Mouse (Mus musculus) embryonic facial prominence, embryonic 14.5 days (tissue): Measurements from ENCODE around the gene Tmem270. TPM values are rescaled to one million over a fixed set of nuclear protein-coding genes. Genes with fewer than 3 reads are reported as not detected.
A peak's percentile ranks its signal among the peaks of the same experiment; 100 is the strongest.

Experiments
- ATAC-seq: fragments of 200-750 bp; cut with Nextera tagmentation; 2 replicates; pipeline ENCODE4 v1.8.0; 2017; ENCODE audit warnings: low read depth, moderate number of reproducible peaks, moderate TSS enrichment
- DNase-seq: peaks from one replicate; pipeline ENCODE4 v3.0.0-alpha.2; 2015; ENCODE audit warnings: low spot score
- H3K27ac ChIP-seq: fragments of 300-500 bp; sonication (generic); replicated peaks from 2 replicates; pipeline ENCODE4 v1.5.1; 2014; ENCODE audit warnings: low read depth, mild to moderate bottlenecking, low read length, moderate library complexity
- H3K27me3 ChIP-seq: fragments of 300-500 bp; sonication (generic); replicated peaks from 2 replicates; pipeline ENCODE4 v1.6.1; 2014; ENCODE audit warnings: low read length; ENCODE audit not compliant: control insufficient read depth, insufficient read depth
- H3K36me3 ChIP-seq: fragments of 300-500 bp; sonication (generic); 2 replicates; pipeline ENCODE4 v1.6.1; 2014; ENCODE audit warnings: low read length, mixed read lengths; ENCODE audit not compliant: control insufficient read depth, insufficient read depth
- H3K4me1 ChIP-seq: fragments of 300-500 bp; sonication (generic); 2 replicates; pipeline ENCODE4 v1.6.1; 2014; ENCODE audit warnings: antibody characterized with exemption, low read length; ENCODE audit not compliant: control insufficient read depth, insufficient read depth
- H3K4me2 ChIP-seq: fragments of 300-500 bp; sonication (generic); 2 replicates; pipeline ENCODE4 v1.6.1; 2014; ENCODE audit warnings: low read depth, mild to moderate bottlenecking, low read length, moderate library complexity, mixed read lengths
- H3K4me3 ChIP-seq: fragments of 300-500 bp; sonication (generic); 2 replicates; pipeline ENCODE4 v1.5.1; 2014; ENCODE audit warnings: low read depth, mild to moderate bottlenecking, low read length
- H3K9ac ChIP-seq: fragments of 300-500 bp; sonication (generic); 2 replicates; pipeline ENCODE4 v1.6.1; 2014; ENCODE audit warnings: low read depth, mild to moderate bottlenecking, low read length, moderate library complexity, mixed read lengths
- H3K9me3 ChIP-seq: fragments of 300-500 bp; sonication (generic); 2 replicates; pipeline ENCODE4 v1.6.1; 2016; ENCODE audit warnings: low read length; ENCODE audit not compliant: control insufficient read depth
- WGBS: fragments of 180-500 bp; shearing (Covaris S2); extraction: QIAGEN DNeasy Blood & Tissue Kit; methylation state at CpG from one replicate; pipeline ENCODE4 v1.1.7; 2014; 5-methylcytosine and 5-hydroxymethylcytosine counted together
- polyA plus RNA-seq: library from polyadenylated mRNA; unstranded; fragments of >200 nt; fragmentation: Nextera tagmentation; extraction: Ambion mirVana; gene quantifications from 2 replicates; pipeline ENCODE4 v1.2.1, GENCODE M21; 2014

Gene Tmem270
- polyA plus RNA-seq, 1 experiment from 2014 or later, result not detected

DNA sequence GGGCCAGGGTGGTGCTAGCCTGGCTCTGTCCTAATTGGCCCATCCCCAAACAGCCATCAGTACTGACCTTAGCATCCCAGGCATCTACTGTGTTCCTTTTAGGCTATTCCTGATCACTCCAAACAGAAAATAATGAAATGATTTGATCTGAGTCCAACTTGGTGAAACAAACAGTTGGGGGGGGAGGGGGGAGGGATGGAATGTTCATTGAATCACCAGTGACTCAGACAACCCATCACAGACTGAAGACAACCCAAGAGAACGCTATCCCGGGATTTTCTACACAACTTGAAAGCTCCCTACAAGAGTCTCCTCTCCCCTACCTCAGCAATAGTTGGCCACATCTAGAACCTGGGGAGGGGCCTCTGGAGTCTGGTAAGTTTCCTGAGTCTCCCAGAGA lies 5.4 kb upstream of the Tmem270 start:
- Histone ChIP-seq H3K9me3 (no peaks in the 10 kb centered on the region), H3K27ac (no peak overlapping the region), H3K4me1 (no peaks in the 10 kb centered on the region), H3K4me2 (no peak overlapping the region), H3K4me3 (no peak overlapping the region), H3K36me3 (no peaks in the 10 kb centered on the region), H3K9ac (no peak overlapping the region), H3K27me3 (no peaks in the 10 kb centered on the region)
- no peak for DNase-seq
- ATAC-seq, result no peak
- 83% methylated on average over 2 of the region's 2 CpGs for WGBS

DNA sequence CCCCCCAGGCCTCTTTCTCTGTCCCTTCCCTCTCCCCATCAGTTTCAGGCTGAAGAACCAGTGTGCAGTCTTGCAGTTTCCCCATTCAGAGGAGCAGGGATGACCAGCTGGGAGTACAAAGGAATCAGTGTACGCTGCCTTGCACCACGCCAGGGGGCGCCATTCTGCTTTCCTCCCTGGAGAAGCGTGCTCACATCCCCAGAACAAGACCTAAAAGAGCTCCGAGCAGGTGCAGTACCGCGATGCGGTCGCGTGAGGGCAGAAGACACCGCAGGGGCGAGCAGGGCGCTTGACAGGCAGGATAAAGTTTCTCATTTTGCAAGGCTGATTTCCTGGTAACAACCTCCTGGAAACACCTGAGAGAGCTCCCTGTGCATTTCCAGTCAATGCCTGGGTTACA lies 602 bp upstream of the Tmem270 start:
- Histone ChIP-seq H3K9me3 (no peaks in the 10 kb centered on the region), H3K4me3 (no peak overlapping the region), H3K27me3 (no peaks in the 10 kb centered on the region), H3K4me2 (no peak overlapping the region), H3K4me1 (no peaks in the 10 kb centered on the region), H3K36me3 (no peaks in the 10 kb centered on the region), H3K9ac (no peak overlapping the region), H3K27ac (no peak overlapping the region)
- ATAC-seq, result peak; percentile 92
- peak; percentile 90 for DNase-seq
- 2% methylated on average over 13 of the region's 13 CpGs for WGBS

DNA sequence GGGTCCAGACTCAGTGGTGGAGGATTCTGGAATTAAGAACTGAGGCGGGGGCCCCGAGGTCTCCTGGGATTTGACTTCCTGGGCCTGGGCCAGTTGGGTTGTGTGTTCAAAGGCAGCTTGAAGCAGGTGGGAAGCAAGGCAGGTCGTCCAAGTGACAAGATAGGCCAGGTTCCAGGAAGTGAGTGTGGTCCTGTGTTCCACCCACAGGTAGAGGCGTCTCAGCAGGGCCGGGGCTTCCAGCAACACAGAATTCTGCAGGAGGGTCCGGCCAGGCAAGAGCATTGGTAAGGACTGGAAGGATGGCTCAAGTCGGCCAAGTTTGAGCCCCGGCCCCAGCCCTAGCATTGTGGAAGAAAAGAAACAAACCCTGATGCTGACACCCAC lies 4.9 kb downstream of the Tmem270 start:
- ATAC-seq (no peak), DNase-seq (no peak)
- no peak overlapping the region for H3K4me3 ChIP-seq
- H3K9ac ChIP-seq, result no peak overlapping the region
- WGBS, result 77% methylated on average over 7 of the region's 8 CpGs
- H3K27me3 ChIP-seq, result no peaks in the 10 kb centered on the region
- peaks cover 5% of the 10 kb centered on the region for H3K4me1 ChIP-seq
- no peak overlapping the region for H3K4me2 ChIP-seq
- no peak overlapping the region for H3K27ac ChIP-seq
- no peaks in the 10 kb centered on the region for H3K36me3 ChIP-seq
- H3K9me3 ChIP-seq, result no peaks in the 10 kb centered on the region

DNA sequence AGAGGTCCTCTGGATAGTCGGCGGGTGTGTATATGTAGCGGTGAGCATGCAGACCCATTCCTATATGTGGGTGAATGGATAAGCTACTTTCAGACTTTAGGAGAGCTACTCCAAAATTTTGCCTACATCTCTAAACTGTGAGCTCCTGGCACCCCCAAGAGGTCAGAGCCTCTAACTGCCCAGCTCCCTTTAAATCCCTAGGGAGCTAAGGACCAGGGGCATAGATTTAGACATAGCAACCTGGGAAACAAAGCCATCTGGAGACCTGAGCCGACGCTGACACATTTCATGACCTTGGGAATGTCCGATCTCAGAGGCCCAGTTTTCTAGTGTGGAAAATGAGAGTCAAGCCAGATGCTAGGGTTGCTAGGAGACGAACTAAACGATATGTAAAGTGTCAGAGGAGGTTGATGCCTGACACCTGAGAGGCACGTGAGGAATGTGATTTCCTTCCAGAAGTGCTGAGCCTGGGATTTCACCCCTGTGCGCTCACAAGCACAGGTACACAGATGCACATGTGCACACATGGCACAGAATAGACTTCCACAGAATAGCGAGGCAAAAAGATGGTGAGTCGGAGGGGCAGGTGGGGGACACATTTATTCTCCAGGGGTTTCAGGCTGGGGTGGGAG lies 5.4 kb downstream of the Tmem270 start:
- Histone ChIP-seq H3K36me3 (no peaks in the 10 kb centered on the region), H3K4me3 (no peak overlapping the region), H3K4me1 (peaks cover 5% of the 10 kb centered on the region), H3K27ac (no peak overlapping the region), H3K9ac (no peak overlapping the region), H3K9me3 (no peaks in the 10 kb centered on the region), H3K27me3 (no peaks in the 10 kb centered on the region), H3K4me2 (no peak overlapping the region)
- WGBS, result 31% methylated on average over 12 of the region's 12 CpGs
- ATAC-seq (peak; percentile 78), DNase-seq (peak; percentile 89)

DNA sequence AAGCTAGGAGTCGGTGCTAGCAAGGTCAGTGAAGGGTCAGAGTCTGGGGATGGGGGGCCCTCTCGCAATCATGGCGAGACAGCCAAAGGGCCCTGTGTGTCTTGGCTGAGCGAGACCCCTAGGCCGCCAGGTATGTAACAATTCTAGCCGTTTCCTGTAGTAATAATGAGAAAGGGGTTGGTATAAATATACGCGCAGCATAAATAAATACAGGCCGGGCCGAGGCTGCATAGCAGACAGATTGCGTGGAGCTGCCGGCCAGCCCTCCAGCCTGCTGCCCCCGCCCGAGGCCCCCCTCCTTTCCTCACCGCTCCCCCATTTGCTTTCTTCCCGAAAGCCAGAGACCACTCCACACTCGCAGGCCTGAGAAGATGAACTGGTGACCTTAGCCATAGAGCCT lies 8.9 kb downstream of the Tmem270 start:
- Histone ChIP-seq H3K9ac (peak overlapping the region; percentile 14; the same call in 1 of the 2 replicates), H3K4me1 (peaks cover 18% of the 10 kb centered on the region), H3K4me2 (no peak overlapping the region), H3K27ac (peak overlapping the region; percentile 44), H3K9me3 (no peaks in the 10 kb centered on the region), H3K27me3 (no peaks in the 10 kb centered on the region), H3K36me3 (no peaks in the 10 kb centered on the region), H3K4me3 (no peak overlapping the region)
- DNase-seq, result peak; percentile 60
- peak; percentile 10; the same call in 1 of the 2 replicates for ATAC-seq
- 69% methylated on average over 17 of the region's 17 CpGs for WGBS

DNA sequence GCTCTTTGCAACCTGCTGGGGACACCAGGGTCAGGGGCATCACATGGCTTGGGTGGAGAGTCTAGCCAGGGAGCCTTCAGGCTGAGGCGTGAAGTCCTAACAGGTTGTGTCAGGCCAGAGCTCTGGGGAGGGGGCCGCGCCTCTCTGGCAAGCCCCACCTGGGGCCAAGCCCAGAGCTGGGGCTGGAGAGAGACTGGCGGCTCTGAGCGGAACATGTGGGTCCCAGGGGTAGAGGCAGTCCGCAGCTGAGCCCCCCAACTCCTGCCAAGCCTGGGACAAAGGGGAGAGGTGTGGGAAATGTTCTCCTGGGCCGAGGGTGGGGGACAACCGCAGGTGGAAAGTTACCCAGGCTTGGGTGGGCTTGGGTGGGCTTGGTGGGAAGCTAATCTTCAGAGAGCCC lies 9.6 kb downstream of the Tmem270 start:
- H3K9ac ChIP-seq, result no peak overlapping the region
- H3K27ac ChIP-seq, result no peak overlapping the region
- WGBS, result 79% methylated on average over 6 of the region's 8 CpGs

DNA sequence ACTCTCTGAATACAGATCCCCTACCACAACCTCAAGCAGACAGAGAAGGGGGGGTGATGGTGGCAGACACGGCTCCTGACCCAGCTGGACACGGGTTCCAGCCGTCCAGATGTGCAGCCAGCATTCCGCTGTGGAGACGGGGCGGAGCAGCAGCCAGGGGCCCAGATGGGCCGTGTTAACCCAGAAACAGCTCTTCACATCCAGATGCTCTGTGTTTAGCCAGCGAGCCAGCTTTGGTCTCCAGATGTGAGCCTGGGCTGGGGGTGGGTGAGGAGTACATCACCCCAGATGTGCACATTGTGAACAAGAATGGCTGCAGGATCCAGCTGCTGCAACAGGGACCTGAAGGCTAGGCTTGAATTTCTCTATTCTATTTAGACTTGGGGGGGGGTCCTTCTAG lies 11.2 kb downstream of the Tmem270 start:
- Histone ChIP-seq H3K36me3 (no peaks in the 10 kb centered on the region), H3K9me3 (no peaks in the 10 kb centered on the region), H3K4me1 (peaks cover 18% of the 10 kb centered on the region), H3K4me2 (no peak overlapping the region), H3K9ac (no peak overlapping the region), H3K27ac (peak overlapping the region; percentile 61), H3K4me3 (no peak overlapping the region), H3K27me3 (no peaks in the 10 kb centered on the region)
- 39% methylated on average over 7 of the region's 8 CpGs for whole genome bisulfite sequencing
- ATAC-seq, result peak; percentile 78; the same call in 1 of the 2 replicates
- peak; percentile 84 for DNase-seq

More for the DNA sequence above, 9.6 kb downstream of the Tmem270 start:
- Histone ChIP-seq H3K4me3 (no peak overlapping the region), H3K9me3 (no peaks in the 10 kb centered on the region), H3K27me3 (no peaks in the 10 kb centered on the region), H3K36me3 (no peaks in the 10 kb centered on the region), H3K4me1 (peaks cover 18% of the 10 kb centered on the region), H3K4me2 (no peak overlapping the region)
- no peak for DNase-seq
- ATAC-seq, result no peak

DNA sequence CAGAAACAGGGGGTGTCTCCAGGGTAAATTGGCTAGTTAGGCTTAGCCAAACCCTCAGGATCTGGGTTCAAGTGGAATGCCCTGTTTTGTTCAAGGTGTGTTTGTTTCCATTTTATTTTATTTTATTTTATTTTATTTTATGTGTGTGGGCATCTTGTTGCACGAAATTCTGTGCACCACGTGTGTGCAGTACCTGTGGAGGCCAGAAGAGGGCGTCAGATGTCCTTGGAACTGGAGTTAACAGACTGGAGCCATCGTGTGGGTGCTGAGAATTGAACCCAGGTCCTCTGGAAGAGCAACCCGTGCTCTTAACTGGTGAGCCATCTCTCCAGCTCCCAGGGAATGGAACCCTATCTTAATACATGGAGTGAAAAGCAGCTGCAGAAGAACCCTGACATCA lies 13.8 kb downstream of the Tmem270 start:
- Histone ChIP-seq H3K27ac (no peak overlapping the region), H3K36me3 (no peaks in the 10 kb centered on the region), H3K27me3 (no peaks in the 10 kb centered on the region), H3K9me3 (no peaks in the 10 kb centered on the region), H3K9ac (no peak overlapping the region), H3K4me2 (no peak overlapping the region), H3K4me3 (no peak overlapping the region), H3K4me1 (peaks cover 14% of the 10 kb centered on the region)
- ATAC-seq (no peak), DNase-seq (no peak)
- 77% methylated on average over 5 of the region's 5 CpGs for WGBS

DNA sequence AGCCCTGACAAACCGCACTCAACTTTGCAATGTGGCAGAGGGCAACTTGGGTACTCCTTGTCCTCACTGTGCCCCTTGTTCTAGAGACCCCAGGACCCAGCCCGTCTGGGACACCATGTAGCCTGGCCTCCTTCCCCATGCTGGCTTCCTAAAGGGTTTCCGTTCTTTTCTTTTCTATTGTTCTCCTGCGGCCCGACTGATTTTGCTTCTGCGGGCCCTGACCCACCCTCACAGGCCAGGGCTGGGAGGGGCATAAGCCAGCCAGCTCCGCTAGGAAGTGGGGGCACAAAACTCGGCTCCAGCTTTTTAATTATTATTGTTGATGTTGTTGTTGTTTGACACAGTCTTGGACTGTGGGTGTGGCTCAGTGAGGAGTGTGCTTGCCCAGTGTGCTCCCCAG lies 15.0 kb downstream of the Tmem270 start:
- DNase-seq, result no peak
- 68% methylated on average over 8 of the region's 8 CpGs for WGBS
- Histone ChIP-seq H3K27ac (no peak overlapping the region), H3K9ac (no peak overlapping the region), H3K4me2 (no peak overlapping the region), H3K4me3 (no peak overlapping the region), H3K4me1 (peaks cover 13% of the 10 kb centered on the region), H3K36me3 (no peaks in the 10 kb centered on the region), H3K27me3 (no peaks in the 10 kb centered on the region), H3K9me3 (no peaks in the 10 kb centered on the region)
- ATAC-seq, result no peak
